Mouse (Mus musculus) limb, embryonic 14.5 days (tissue): ENCODE results near the gene Rab5if. TPM values are rescaled to one million over a fixed set of nuclear protein-coding genes. Genes with fewer than 3 reads are reported as not detected.

ENCODE experiments used
- ATAC-seq: fragments of 200-750 bp; cut with Nextera tagmentation; 2 replicates; pipeline ENCODE4 v1.8.0; 2017; ENCODE audit warnings: low read depth, moderate number of reproducible peaks, moderate TSS enrichment; ENCODE audit not compliant: low FRiP score
- DNase-seq: peaks from one replicate; pipeline ENCODE4 v3.0.0-alpha.2; 2015; ENCODE audit warnings: low spot score
- H3K27ac ChIP-seq: fragments of 300-500 bp; sonication (generic); replicated peaks from 2 replicates; pipeline ENCODE4 v1.5.1; 2014; ENCODE audit warnings: low read depth, mild to moderate bottlenecking, low read length, moderate library complexity, mixed read lengths
- H3K27me3 ChIP-seq: fragments of 300-500 bp; sonication (generic); 2 replicates; pipeline ENCODE4 v1.6.1; 2014; ENCODE audit warnings: low read length, mixed read lengths; ENCODE audit not compliant: control insufficient read depth, insufficient read depth
- H3K36me3 ChIP-seq: fragments of 300-500 bp; sonication (generic); 2 replicates; pipeline ENCODE4 v1.6.1; 2014; ENCODE audit warnings: mild to moderate bottlenecking, low read length, moderate library complexity, mixed read lengths; ENCODE audit not compliant: control insufficient read depth, insufficient read depth
- H3K4me1 ChIP-seq: fragments of 300-500 bp; sonication (generic); 2 replicates; pipeline ENCODE4 v1.6.1; 2014; ENCODE audit warnings: antibody characterized with exemption, low read length, mixed read lengths; ENCODE audit not compliant: control insufficient read depth, insufficient read depth
- H3K4me2 ChIP-seq: fragments of 300-500 bp; sonication (generic); replicated peaks from 2 replicates; pipeline ENCODE4 v1.6.1; 2014; ENCODE audit warnings: low read depth, mild to moderate bottlenecking, low read length, moderate library complexity; ENCODE audit not compliant: severe bottlenecking
- H3K4me3 ChIP-seq: fragments of 300-500 bp; sonication (generic); replicated peaks from 2 replicates; pipeline ENCODE4 v1.5.1; 2014; ENCODE audit warnings: low read length
- H3K9ac ChIP-seq: fragments of 300-500 bp; sonication (generic); 2 replicates; pipeline ENCODE4 v1.6.1; 2014; ENCODE audit warnings: mild to moderate bottlenecking, low read depth, low read length, moderate library complexity; ENCODE audit not compliant: severe bottlenecking
- H3K9me3 ChIP-seq: fragments of 300-500 bp; sonication (generic); 2 replicates; pipeline ENCODE4 v1.6.1; 2016; ENCODE audit warnings: low read length; ENCODE audit not compliant: control insufficient read depth
- POLR2A ChIP-seq: fragments of 200-500 bp; IDR thresholded peaks from 2 replicates; pipeline ENCODE4 v1.8.0; 2012; ENCODE audit warnings: inconsistent platforms, mild to moderate bottlenecking, moderate library complexity, borderline replicate concordance; ENCODE audit not compliant: insufficient read depth, insufficient read length; ENCODE audit errors: extremely low read depth
- WGBS: fragments of 180-500 bp; shearing (Covaris S2); extraction: QIAGEN DNeasy Blood & Tissue Kit; methylation state at CpG from one replicate; pipeline ENCODE4 v1.1.7; 2014; 5-methylcytosine and 5-hydroxymethylcytosine counted together
- polyA plus RNA-seq, 2 experiments: library from polyadenylated mRNA; depleted of rRNA in 1 of 2; stranded (reverse) in 1 of 2; unstranded in 1 of 2; fragments of >200 nt; fragmentation: Nextera tagmentation in 1 of 2; extraction: Ambion mirVana in 1 of 2; gene quantifications; 2 replicates each; pipeline versions ENCODE4 v1.2.1 to v1.2.3; 2012 to 2014

Gene Rab5if
- polyA plus RNA-seq, 2 experiments = 106 to 171 TPM

GRCm38 (mm10) chr2:156863487-156864160, 696 bp downstream of the Rab5if start:
- Histone ChIP-seq H3K4me2 (peak overlapping the region; percentile 81), H3K27me3 (no peaks in the 10 kb centered on the region), H3K36me3 (peaks cover 35% of the 10 kb centered on the region), H3K4me3 (peak overlapping the region; percentile 99), H3K9me3 (no peaks in the 10 kb centered on the region), H3K27ac (peak overlapping the region; percentile 80), H3K4me1 (peaks cover 13% of the 10 kb centered on the region), H3K9ac (peak overlapping the region; percentile 90)
- TF ChIP-seq POLR2A = no peak
- peak; percentile 23 for ATAC-seq
- WGBS = 2% methylated on average over 28 of the region's 28 CpGs
- DNase-seq = no peak

GRCm38 (mm10) chr2:156864481-156864880, 1.6 kb downstream of the Rab5if start:
- Histone ChIP-seq H3K9ac (peak overlapping the region; percentile 90; the same call in 1 of the 2 replicates), H3K27me3 (no peaks in the 10 kb centered on the region), H3K4me1 (peaks cover 8% of the 10 kb centered on the region), H3K9me3 (no peaks in the 10 kb centered on the region), H3K36me3 (peaks cover 42% of the 10 kb centered on the region), H3K4me2 (peak overlapping the region; percentile 81; the same call in 1 of the 2 replicates), H3K27ac (no peak overlapping the region), H3K4me3 (peak overlapping the region; percentile 99)
- no peak for TF ChIP-seq POLR2A
- ATAC-seq (no peak), DNase-seq (no peak)
- 77% methylated on average over 3 of the region's 3 CpGs for WGBS

- WGBS = 89% methylated on average over 8 of the region's 8 CpGs
- DNase-seq (no peak), ATAC-seq (no peak)
- TF ChIP-seq POLR2A = no peak
- Histone ChIP-seq H3K9ac (no peak overlapping the region; the same call in 1 of the 2 replicates), H3K4me2 (no peak overlapping the region), H3K4me1 (peaks cover 5% of the 10 kb centered on the region), H3K36me3 (peaks cover 80% of the 10 kb centered on the region), H3K9me3 (no peaks in the 10 kb centered on the region), H3K4me3 (no peak overlapping the region), H3K27ac (no peak overlapping the region), H3K27me3 (no peaks in the 10 kb centered on the region)
Measured at GRCm38 (mm10) chr2:156868994-156869393, 6.1 kb downstream of the Rab5if start.

- TF ChIP-seq POLR2A = no peak
- Histone ChIP-seq H3K4me3 (no peak overlapping the region), H3K36me3 (peaks cover 85% of the 10 kb centered on the region), H3K4me1 (no peaks in the 10 kb centered on the region), H3K9me3 (no peaks in the 10 kb centered on the region), H3K4me2 (no peak overlapping the region), H3K9ac (no peak overlapping the region), H3K27ac (no peak overlapping the region), H3K27me3 (no peaks in the 10 kb centered on the region)
- no peak for DNase-seq
- 91% methylated on average over 7 of the region's 7 CpGs for WGBS
- ATAC-seq = no peak
Measured at GRCm38 (mm10) chr2:156869554-156869953, 6.6 kb downstream of the Rab5if start.

GRCm38 (mm10) chr2:156870519-156870918, 7.6 kb downstream of the Rab5if start:
- Histone ChIP-seq H3K4me2 (no peak overlapping the region), H3K9ac (no peak overlapping the region), H3K4me1 (no peaks in the 10 kb centered on the region), H3K9me3 (no peaks in the 10 kb centered on the region), H3K4me3 (no peak overlapping the region), H3K27ac (no peak overlapping the region), H3K36me3 (peaks cover 87% of the 10 kb centered on the region), H3K27me3 (no peaks in the 10 kb centered on the region)
- ATAC-seq (no peak), DNase-seq (peak; percentile 32)
- WGBS = 50% methylated on average over 6 of the region's 6 CpGs
- TF ChIP-seq POLR2A = no peak
